Mouse (Mus musculus) hindbrain, embryonic 15.5 days (tissue): ENCODE data around the gene Phtf1. TPM values are rescaled to one million over a fixed set of nuclear protein-coding genes. Genes with fewer than 3 reads are reported as not detected.
A peak's percentile ranks its signal among the peaks of the same experiment; 100 is the strongest.

Experiments used
- ATAC-seq: fragments of 200-750 bp; cut with Nextera tagmentation; 2 replicates; pipeline ENCODE4 v1.8.0; 2017; ENCODE audit warnings: low read depth, moderate number of reproducible peaks, moderate TSS enrichment; ENCODE audit not compliant: low FRiP score
- H3K27ac ChIP-seq: fragments of 300-500 bp; sonication (generic); replicated peaks from 2 replicates; pipeline ENCODE4 v1.5.1; 2015; ENCODE audit warnings: mild to moderate bottlenecking, inconsistent platforms
- H3K27me3 ChIP-seq: fragments of 300-500 bp; sonication (generic); 2 replicates; pipeline ENCODE4 v1.6.1; 2015; ENCODE audit warnings: control low read depth, inconsistent platforms
- H3K36me3 ChIP-seq: fragments of 300-500 bp; sonication (generic); 2 replicates; pipeline ENCODE4 v1.6.1; 2015; ENCODE audit warnings: control low read depth, inconsistent platforms
- H3K4me1 ChIP-seq: fragments of 300-500 bp; sonication (generic); replicated peaks from 2 replicates; pipeline ENCODE4 v1.6.1; 2015; ENCODE audit warnings: control low read depth, inconsistent platforms
- H3K4me2 ChIP-seq: fragments of 300-500 bp; sonication (generic); 2 replicates; pipeline ENCODE4 v1.6.1; 2015; ENCODE audit warnings: moderate library complexity, mild to moderate bottlenecking, inconsistent platforms
- H3K4me3 ChIP-seq: fragments of 300-500 bp; sonication (generic); 2 replicates; pipeline ENCODE4 v1.5.1; 2015; ENCODE audit warnings: mild to moderate bottlenecking, inconsistent platforms
- H3K9ac ChIP-seq: fragments of 300-500 bp; sonication (generic); 2 replicates; pipeline ENCODE4 v1.6.1; 2015; ENCODE audit warnings: inconsistent platforms
- H3K9me3 ChIP-seq: fragments of 300-500 bp; sonication (generic); 2 replicates; pipeline ENCODE4 v1.6.1; 2016; ENCODE audit warnings: control low read depth, inconsistent platforms
- WGBS: fragments of 180-500 bp; shearing (Covaris S2); methylation state at CpG from one replicate; pipeline ENCODE4 v1.1.7; 2015; 5-methylcytosine and 5-hydroxymethylcytosine counted together
- polyA plus RNA-seq: library from polyadenylated mRNA; unstranded; fragments of >200 nt; fragmentation: Nextera tagmentation; extraction: Ambion mirVana; gene quantifications from 2 replicates; pipeline ENCODE4 v1.2.1, GENCODE M21; 2015

The Phtf1 gene
- polyA plus RNA-seq, 1 experiment from 2014 or later = 25.8 TPM

GRCm38 (mm10) chr3:103987831-103988432 is 20.0 kb downstream of the Phtf1 start:
- 67% methylated on average over 5 of the region's 5 CpGs for WGBS

GRCm38 (mm10) chr3:103989352-103989751 is 21.4 kb downstream of the Phtf1 start:
- Histone ChIP-seq H3K4me1 (no peaks in the 10 kb centered on the region), H3K27ac (no peak overlapping the region), H3K9me3 (no peaks in the 10 kb centered on the region), H3K9ac (no peak overlapping the region), H3K36me3 (peaks cover 64% of the 10 kb centered on the region), H3K27me3 (no peaks in the 10 kb centered on the region), H3K4me3 (no peak overlapping the region), H3K4me2 (no peak overlapping the region)
- ATAC-seq = no peak
- 93% methylated on average over 4 of the region's 4 CpGs for WGBS

More at GRCm38 (mm10) chr3:103987831-103988432, 20.0 kb downstream of the Phtf1 start:
- no peaks in the 10 kb centered on the region for H3K9me3 ChIP-seq
- no peak overlapping the region for H3K4me2 ChIP-seq
- no peaks in the 10 kb centered on the region for H3K27me3 ChIP-seq
- no peak for ATAC-seq
- H3K27ac ChIP-seq = no peak overlapping the region
- no peak overlapping the region for H3K9ac ChIP-seq
- H3K4me1 ChIP-seq = no peaks in the 10 kb centered on the region
- peaks cover 70% of the 10 kb centered on the region for H3K36me3 ChIP-seq
- no peak overlapping the region for H3K4me3 ChIP-seq

GRCm38 (mm10) chr3:103991271-103991670 is 23.4 kb downstream of the Phtf1 start:
- ATAC-seq = no peak
- Histone ChIP-seq H3K9ac (no peak overlapping the region), H3K9me3 (no peaks in the 10 kb centered on the region), H3K4me1 (no peaks in the 10 kb centered on the region), H3K4me3 (no peak overlapping the region), H3K4me2 (no peak overlapping the region), H3K27me3 (no peaks in the 10 kb centered on the region), H3K27ac (no peak overlapping the region), H3K36me3 (peaks cover 66% of the 10 kb centered on the region)
- 95% methylated on average over 3 of the region's 3 CpGs for WGBS

- ATAC-seq = no peak
- H3K36me3 ChIP-seq = peaks cover 46% of the 10 kb centered on the region
- no peak overlapping the region for H3K4me3 ChIP-seq
- no peaks in the 10 kb centered on the region for H3K4me1 ChIP-seq
- no peaks in the 10 kb centered on the region for H3K27me3 ChIP-seq
- no peak overlapping the region for H3K27ac ChIP-seq
- H3K9ac ChIP-seq = no peak overlapping the region
- H3K9me3 ChIP-seq = no peaks in the 10 kb centered on the region
- H3K4me2 ChIP-seq = no peak overlapping the region
- WGBS = 90% methylated on average over 4 of the region's 4 CpGs
These were observed 30.8 kb downstream of the Phtf1 start for GRCm38 (mm10) chr3:103998724-103999123.

GRCm38 (mm10) chr3:104006896-104007466 is 39.1 kb downstream of the Phtf1 start:
- H3K4me2 ChIP-seq = no peak overlapping the region
- no peak; the same call in 1 of the 2 replicates for ATAC-seq
- peaks cover 39% of the 10 kb centered on the region for H3K36me3 ChIP-seq

GRCm38 (mm10) chr3:104007479-104007878 is 39.6 kb downstream of the Phtf1 start:
- ATAC-seq = peak; percentile 48; the same call in 1 of the 2 replicates
- H3K4me1 ChIP-seq = 0 out of 2 replicates have a peak, but pooled peaks cover 3% of the 10 kb centered on the region
- no peak overlapping the region for H3K9ac ChIP-seq
- no peaks in the 10 kb centered on the region for H3K27me3 ChIP-seq
- WGBS = 52% methylated on average over 8 of the region's 8 CpGs
- no peaks in the 10 kb centered on the region for H3K9me3 ChIP-seq
- H3K4me2 ChIP-seq = no peak overlapping the region
- H3K27ac ChIP-seq = no peak overlapping the region
- peaks cover 39% of the 10 kb centered on the region for H3K36me3 ChIP-seq
- H3K4me3 ChIP-seq = no peak overlapping the region

More at GRCm38 (mm10) chr3:104006896-104007466, 39.1 kb downstream of the Phtf1 start:
- Histone ChIP-seq H3K9me3 (no peaks in the 10 kb centered on the region), H3K27me3 (no peaks in the 10 kb centered on the region), H3K27ac (no peak overlapping the region), H3K4me1 (0 out of 2 replicates have a peak, but pooled peaks cover 3% of the 10 kb centered on the region), H3K4me3 (no peak overlapping the region), H3K9ac (no peak overlapping the region)
- 68% methylated on average over 8 of the region's 8 CpGs for WGBS

GRCm38 (mm10) chr3:104009924-104010662 is 42.2 kb downstream of the Phtf1 start:
- 0 out of 2 replicates have a peak, but pooled peaks cover 3% of the 10 kb centered on the region for H3K4me1 ChIP-seq
- peaks cover 43% of the 10 kb centered on the region for H3K36me3 ChIP-seq
- H3K4me2 ChIP-seq = no peak overlapping the region
- no peak overlapping the region for H3K4me3 ChIP-seq
- H3K9me3 ChIP-seq = no peaks in the 10 kb centered on the region
- H3K27me3 ChIP-seq = no peaks in the 10 kb centered on the region
- ATAC-seq = no peak
- no peak overlapping the region for H3K9ac ChIP-seq
- 94% methylated on average over 5 of the region's 5 CpGs for WGBS
- no peak overlapping the region for H3K27ac ChIP-seq

GRCm38 (mm10) chr3:104011972-104012371 is 44.1 kb downstream of the Phtf1 start:
- no peak overlapping the region for H3K9ac ChIP-seq
- H3K36me3 ChIP-seq = peaks cover 38% of the 10 kb centered on the region
- H3K4me2 ChIP-seq = no peak overlapping the region
- H3K9me3 ChIP-seq = no peaks in the 10 kb centered on the region
- H3K27ac ChIP-seq = no peak overlapping the region
- H3K4me1 ChIP-seq = 0 out of 2 replicates have a peak, but pooled peaks cover 1% of the 10 kb centered on the region
- no peak for ATAC-seq
- H3K4me3 ChIP-seq = no peak overlapping the region
- 87% methylated on average over 2 of the region's 2 CpGs for WGBS
- H3K27me3 ChIP-seq = no peaks in the 10 kb centered on the region

GRCm38 (mm10) chr3:104017931-104018330 is 50.0 kb downstream of the Phtf1 start:
- peaks cover 49% of the 10 kb centered on the region for H3K36me3 ChIP-seq

GRCm38 (mm10) chr3:104019453-104019852 is 51.5 kb downstream of the Phtf1 start:
- no peaks in the 10 kb centered on the region for H3K9me3 ChIP-seq
- no peak overlapping the region for H3K4me3 ChIP-seq
- ATAC-seq = no peak
- no peaks in the 10 kb centered on the region for H3K4me1 ChIP-seq
- no peaks in the 10 kb centered on the region for H3K27me3 ChIP-seq
- H3K27ac ChIP-seq = no peak overlapping the region
- 68% methylated on average over 4 of the region's 4 CpGs for WGBS
- no peak overlapping the region for H3K9ac ChIP-seq
- peaks cover 43% of the 10 kb centered on the region for H3K36me3 ChIP-seq
- no peak overlapping the region for H3K4me2 ChIP-seq

More at GRCm38 (mm10) chr3:104017931-104018330, 50.0 kb downstream of the Phtf1 start:
- 79% methylated on average over 3 of the region's 3 CpGs for WGBS
- Histone ChIP-seq H3K9me3 (no peaks in the 10 kb centered on the region), H3K4me1 (no peaks in the 10 kb centered on the region), H3K27me3 (no peaks in the 10 kb centered on the region), H3K9ac (no peak overlapping the region), H3K27ac (no peak overlapping the region), H3K4me3 (no peak overlapping the region), H3K4me2 (no peak overlapping the region)
- ATAC-seq = no peak

- no peak for ATAC-seq
- H3K36me3 ChIP-seq = peaks cover 36% of the 10 kb centered on the region
These were observed 52.2 kb downstream of the Phtf1 start for GRCm38 (mm10) chr3:104020101-104020500.

GRCm38 (mm10) chr3:104026938-104027337 is 59.0 kb downstream of the Phtf1 start:
- H3K27ac ChIP-seq = no peak overlapping the region
- ATAC-seq = no peak
- no peak overlapping the region for H3K4me3 ChIP-seq
- no peak overlapping the region for H3K9ac ChIP-seq
- H3K9me3 ChIP-seq = no peaks in the 10 kb centered on the region
- peaks cover 6% of the 10 kb centered on the region for H3K36me3 ChIP-seq
- WGBS = 43% methylated on average over 3 of the region's 3 CpGs
- H3K4me1 ChIP-seq = no peaks in the 10 kb centered on the region
- H3K4me2 ChIP-seq = no peak overlapping the region
- H3K27me3 ChIP-seq = no peaks in the 10 kb centered on the region

More at GRCm38 (mm10) chr3:104020101-104020500, 52.2 kb downstream of the Phtf1 start:
- Histone ChIP-seq H3K9ac (no peak overlapping the region), H3K27ac (no peak overlapping the region), H3K4me1 (no peaks in the 10 kb centered on the region), H3K27me3 (no peaks in the 10 kb centered on the region), H3K4me2 (no peak overlapping the region), H3K9me3 (no peaks in the 10 kb centered on the region), H3K4me3 (no peak overlapping the region)
- 89% methylated on average over 12 of the region's 12 CpGs for WGBS
